Mouse (Mus musculus) gastrocnemius, postnatal 4 days (tissue): ENCODE data around the gene Nr1d1. TPM values are rescaled to one million over a fixed set of nuclear protein-coding genes. Genes with fewer than 3 reads are reported as not detected.

Experiments used
- DNase-seq, 2 experiments: peaks; one replicate each; pipeline ENCODE4 v3.0.0; 2021 to 2022; ENCODE audit warnings: low spot score in 2 of 2, mixed read lengths in 2 of 2
- long read RNA-seq, 2 experiments: library from polyadenylated mRNA; stranded (forward); transcript quantifications; one replicate each; pipeline ENCODE4 v2.0.0; 2021
- total RNA-seq, 2 experiments: library from RNA; stranded (reverse); gene quantifications; 2 replicates each; pipeline ENCODE4 v1.2.3; 2021

The Nr1d1 gene
- total RNA-seq = 10 to 100 TPM; 26.7 to 34.2 TPM
- long read RNA-seq, experiment 1, transcript Nr1d1-201 (8 exons, 2,721 nt) = major isoform, 22 of 48 reads
- long read RNA-seq, experiment 1, partial matches to known transcripts = 19 of 48 reads
- long read RNA-seq, experiment 1, other reads (novel, unspliced or antisense) = 7 of 48 reads
- long read RNA-seq, experiment 2, transcript Nr1d1-201 (8 exons, 2,721 nt) = major isoform, 18 of 47 reads
- long read RNA-seq, experiment 2, partial matches to known transcripts = 22 of 47 reads
- long read RNA-seq, experiment 2, other reads (novel, unspliced or antisense) = 7 of 47 reads

GRCm38 (mm10) chr11:98774582-98775347 lies at the start of gene Nr1d1:
Gene Nr1d1 (minus strand): TSS chr11:98775333.
- DNase-seq = no peak

DNA sequence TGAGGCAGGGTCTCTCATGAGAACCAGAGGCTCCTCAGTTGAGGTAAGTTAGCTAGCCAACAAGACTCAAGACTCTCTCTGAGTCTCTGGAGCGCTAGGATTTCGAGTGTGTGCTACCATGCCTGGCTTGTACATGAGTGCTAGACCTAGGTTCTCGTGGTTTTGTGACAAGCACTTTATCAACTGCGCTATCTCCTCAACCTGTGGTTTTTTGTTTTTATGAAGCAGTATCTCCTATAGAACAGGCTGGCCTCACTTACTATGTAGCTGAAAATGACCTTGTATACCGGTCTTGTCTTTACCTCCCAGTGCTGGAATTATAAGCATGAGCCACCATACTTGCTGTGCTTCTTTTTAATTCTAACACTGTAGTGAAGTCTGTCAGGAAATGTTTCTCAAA lies 45.8 kb upstream of the Nr1d1 start:
- DNase-seq = no peak

DNA sequence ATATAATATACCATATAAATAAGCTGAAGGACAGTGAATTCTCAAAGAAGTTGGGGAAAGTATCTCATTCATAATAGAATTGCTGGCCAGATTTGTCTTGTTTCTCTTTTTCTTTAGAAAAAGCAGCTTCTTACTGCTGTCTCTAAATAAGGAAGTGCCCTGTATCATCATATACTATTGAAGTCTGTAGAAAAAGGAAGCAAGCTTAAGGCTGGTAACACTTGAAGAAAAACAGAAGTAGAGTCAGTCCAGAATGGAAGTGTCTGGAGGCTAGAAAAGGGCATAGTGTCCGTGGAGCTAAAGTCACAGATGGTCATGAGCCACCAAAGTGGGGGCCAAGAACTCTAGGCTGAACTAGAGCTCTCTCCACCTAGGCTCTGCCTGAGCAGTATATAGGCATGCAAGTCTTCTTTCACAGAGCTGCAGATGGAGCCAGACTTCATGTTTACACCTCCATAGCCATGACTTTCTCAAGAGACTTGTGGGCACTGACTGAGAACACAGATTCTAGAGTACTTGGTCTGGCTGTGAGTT lies 41.6 kb upstream of the Nr1d1 start:
- no peak for DNase-seq

- no peak for DNase-seq
Observed at GRCm38 (mm10) chr11:98810686-98811085, 35.6 kb upstream of the Nr1d1 start.

GRCm38 (mm10) chr11:98809457-98810290 lies 34.5 kb upstream of the Nr1d1 start:
- peak; percentile 96 to 98 for DNase-seq

GRCm38 (mm10) chr11:98808417-98808816 lies 33.3 kb upstream of the Nr1d1 start:
- no peak for DNase-seq

DNA sequence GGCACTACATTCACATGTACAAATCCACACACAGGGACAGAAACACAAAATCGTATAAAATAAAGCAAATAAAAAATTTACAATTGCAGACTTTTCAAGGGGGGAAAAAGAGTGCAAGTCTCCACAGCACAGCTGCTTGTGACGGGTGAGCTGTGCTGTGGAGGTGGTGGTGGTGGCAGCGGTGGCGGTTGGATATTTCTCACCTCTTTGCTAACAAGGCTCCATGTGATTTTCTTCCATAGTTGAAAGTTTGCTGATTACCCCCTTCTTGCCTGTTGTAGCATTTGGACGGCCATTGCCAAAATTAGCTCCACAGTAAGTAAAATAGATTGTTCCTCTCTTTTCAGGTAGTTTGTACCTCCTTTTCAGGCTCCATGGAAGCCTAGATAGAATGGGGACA lies 29.5 kb upstream of the Nr1d1 start, which contains the start of gene Casc3:
Casc3 (plus strand) TSS at position 301 of the 400 bp plus-strand sequence.
- DNase-seq = no peak

DNA sequence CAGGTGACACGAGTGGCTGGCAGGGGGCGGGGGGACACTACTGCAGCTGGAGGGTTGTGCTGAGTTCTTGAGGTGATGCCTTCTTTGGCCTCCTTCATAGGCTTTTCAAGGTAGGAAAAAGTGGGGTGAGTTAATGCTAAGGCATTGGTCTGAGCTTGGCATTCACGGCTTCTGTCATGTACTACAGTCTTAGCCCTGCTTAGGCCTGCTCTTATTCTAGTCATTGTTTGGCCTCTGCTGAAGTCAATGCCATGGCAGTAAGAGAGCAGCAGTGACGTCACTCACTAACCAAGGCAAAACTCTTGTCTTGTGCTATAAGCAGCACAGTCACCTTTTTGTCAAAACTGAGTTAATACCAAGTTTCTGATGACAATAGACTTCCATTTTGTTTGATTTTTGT lies 22.8 kb upstream of the Nr1d1 start:
- DNase-seq = no peak

- DNase-seq = peak in 1 of 2 experiments; percentile 15
Observed at GRCm38 (mm10) chr11:98797306-98797705, 22.2 kb upstream of the Nr1d1 start.

DNA sequence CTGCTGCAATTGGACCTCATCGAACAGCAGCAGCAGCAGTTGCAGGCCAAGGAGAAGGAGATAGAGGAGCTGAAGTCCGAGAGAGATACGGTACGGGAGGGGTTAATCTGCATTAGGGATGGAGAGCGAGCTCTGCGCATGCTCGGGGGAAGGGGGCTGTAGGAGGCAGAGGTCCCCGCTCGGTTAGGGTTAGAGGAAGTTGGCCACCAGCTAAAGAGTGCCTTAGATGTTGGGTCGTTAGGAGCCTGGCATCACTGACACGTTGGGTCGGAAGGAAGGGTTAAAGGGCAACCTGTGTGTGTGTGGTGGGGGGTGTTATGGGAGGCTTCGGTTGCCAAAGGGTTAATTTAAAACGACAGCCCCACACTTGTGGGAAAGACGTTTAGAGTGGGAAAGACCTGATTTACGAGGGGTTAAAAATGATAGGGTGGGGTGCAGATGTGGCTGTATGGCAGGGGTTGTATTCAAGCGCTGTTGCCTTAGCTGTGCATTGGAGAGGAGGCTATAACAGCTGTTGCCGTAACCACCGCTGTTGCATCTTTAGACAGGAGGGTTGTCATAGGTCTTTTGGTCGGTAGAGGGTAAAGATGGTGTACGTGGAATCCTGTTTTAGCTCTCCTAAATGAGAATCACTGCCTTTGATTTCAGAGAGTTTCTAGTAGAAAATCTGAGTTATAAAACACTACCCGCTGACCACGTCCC lies 21.5 kb upstream of the Nr1d1 start:
- peak; percentile 45 to 76 for DNase-seq

DNA sequence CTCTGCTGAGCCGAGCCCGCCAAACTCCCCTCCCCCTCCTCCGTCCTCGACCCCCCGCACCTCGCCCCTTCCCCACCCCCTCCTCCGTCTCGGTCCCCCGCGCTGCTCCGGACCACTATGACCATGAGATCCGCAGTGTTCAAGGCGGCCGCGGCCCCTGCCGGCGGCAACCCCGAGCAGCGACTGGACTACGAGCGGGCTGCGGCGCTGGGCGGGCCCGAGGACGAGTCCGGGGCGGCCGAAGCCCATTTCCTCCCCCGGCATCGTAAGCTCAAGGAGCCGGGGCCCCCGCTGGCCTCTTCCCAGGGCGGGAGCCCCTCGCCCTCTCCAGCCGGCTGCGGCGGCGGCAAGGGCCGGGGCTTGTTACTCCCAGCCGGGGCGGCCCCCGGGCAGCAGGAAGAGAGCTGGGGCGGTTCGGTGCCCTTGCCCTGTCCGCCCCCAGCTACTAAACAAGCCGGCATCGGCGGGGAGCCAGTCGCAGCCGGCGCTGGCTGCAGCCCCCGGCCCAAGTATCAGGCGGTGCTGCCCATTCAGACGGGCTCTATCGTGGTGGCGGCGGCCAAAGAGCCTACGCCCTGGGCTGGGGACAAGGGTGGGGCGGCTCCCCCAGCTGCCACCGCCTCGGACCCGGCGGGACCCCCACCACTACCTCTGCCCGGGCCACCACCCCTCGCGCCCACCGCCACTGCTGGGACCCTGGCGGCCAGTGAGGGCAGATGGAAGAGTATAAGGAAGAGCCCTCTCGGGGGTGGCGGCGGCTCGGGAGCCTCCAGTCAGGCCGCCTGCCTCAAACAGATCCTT lies 20.8 kb upstream of the Nr1d1 start:
- DNase-seq = peak; percentile 41 to 66

DNA sequence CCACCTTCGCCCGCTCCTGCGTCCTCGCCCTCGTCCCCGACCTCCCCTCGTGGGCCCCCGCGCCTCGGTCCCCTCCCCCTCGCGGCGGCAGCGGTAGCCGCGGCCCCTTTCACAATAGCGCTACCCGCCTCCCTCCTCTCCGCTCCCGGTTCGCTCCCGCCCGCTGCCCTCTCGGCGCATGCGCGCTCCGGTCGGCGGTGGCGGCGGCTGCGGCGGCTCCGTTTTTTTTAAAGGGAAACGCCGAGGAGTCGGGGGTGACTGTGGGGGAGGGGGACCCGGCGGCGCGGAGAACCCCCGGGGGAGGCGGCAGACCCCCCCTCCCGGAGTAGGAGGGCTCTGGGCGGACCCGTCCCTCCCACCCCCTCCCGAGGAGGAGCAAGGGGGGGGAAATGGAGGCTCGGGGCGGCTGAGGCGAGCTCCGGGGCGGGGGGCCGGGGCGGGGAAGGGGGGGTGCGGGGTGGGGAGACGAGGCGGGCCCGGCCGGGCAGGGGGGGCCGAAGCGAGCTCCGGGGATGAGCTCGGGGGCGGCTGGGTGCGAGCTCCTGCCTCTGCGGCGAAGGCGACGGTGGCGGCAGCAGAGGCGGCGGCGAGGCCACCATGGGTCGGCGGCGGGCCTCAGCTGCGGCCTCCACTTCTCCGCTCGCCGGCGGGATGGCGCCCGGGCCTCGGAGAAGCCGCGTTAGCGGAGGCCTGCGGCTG lies 20.0 kb upstream of the Nr1d1 start, which contains the start of gene Msl1:
Msl1 (plus strand) TSS at position 502 of the 699 bp plus-strand sequence.
- DNase-seq = peak; percentile 83 to 89

GRCm38 (mm10) chr11:98794469-98795014 lies 19.4 kb upstream of the Nr1d1 start:
- DNase-seq = peak; percentile 61 to 82

DNA sequence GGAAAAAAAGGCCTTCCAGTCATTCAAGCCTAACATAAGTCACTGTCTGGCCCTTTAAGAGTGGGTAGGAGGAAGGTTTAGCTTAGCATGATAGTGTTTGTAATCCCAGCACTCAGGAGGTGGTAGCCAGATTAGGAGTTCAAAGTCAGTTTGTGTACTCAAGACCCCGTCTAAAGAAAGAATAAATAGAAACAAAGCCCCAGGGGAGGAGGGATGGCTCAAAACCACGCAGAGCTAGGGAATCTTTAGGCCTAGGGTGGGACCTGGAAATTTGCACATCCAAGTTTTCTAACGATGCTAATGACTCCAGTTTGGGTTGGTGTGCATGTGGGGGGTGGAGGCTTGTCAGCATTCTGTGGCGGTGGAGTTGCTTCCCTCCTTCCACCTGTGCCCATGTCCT lies 16.9 kb upstream of the Nr1d1 start:
- DNase-seq = no peak

DNA sequence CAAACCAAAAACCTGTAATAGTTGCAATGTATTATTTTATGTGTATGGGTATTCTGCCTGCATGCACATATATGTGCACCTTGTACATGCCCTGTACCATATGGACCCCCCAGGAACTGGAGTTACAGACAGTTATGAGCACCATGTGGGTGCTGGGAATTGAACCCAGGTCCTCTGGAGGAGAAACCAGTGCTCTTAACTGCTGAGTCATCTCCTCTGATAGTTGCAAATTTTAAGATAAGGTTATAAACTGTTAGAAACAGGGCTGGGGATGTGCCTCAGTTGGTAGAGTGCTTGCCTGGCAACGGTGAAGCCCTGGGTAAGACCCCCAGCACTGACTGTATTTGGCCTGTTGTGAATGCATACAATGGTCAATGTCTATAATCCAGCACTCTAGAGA lies 16.3 kb upstream of the Nr1d1 start:
- no peak for DNase-seq

GRCm38 (mm10) chr11:98790631-98791205 lies 15.6 kb upstream of the Nr1d1 start:
- DNase-seq = no peak

DNA sequence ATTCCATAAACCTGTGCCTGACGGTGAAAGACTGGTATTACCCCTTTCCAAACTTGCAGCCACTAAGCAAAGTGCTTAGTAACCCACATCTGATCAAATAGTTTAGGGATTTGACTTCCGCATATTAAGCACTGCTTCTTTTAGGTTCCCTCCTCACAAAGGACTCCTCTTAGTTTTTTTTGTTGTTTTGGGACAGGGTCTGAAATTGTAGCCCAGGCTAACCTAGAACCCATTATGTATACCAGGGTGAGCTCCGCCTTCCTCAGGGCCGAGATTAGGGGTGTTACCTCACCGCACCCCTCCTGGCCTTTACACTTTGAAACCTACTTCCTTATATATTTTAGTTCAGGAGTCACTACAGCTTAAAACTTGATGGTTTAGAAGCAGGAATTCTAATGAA lies 14.7 kb upstream of the Nr1d1 start:
- no peak for DNase-seq

DNA sequence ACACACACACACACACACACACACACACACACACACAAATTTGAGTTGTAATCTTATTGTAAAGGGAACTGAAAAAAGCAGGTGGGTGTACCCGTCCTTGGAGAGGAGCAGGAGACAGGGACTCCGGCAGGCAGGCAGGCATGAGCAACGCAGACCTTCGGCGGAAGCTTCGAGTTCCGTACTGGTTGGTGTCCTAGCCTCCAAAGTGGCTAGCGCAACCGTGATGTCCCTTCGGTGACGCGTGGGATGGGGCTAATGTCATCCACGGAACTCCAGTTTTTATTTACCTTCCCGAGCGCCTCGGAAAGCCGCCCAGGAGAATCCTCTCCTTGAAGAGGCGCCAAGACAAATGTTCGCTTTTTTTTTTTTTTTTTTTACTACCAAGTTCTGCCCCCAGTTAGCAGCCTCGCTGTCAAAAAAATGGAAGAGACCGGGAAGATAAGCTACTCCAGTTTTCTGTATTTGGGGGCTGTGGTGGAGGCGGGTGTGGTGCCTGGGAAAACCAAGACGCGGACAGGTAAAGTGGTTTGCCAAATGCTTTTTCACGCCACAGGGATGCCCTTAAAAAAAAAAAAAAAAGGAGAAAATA lies 14.2 kb upstream of the Nr1d1 start:
- DNase-seq = no peak
